Mouse (Mus musculus): ENCODE data around the gene Chst15. TPM values are rescaled to one million over a fixed set of nuclear protein-coding genes. Genes with fewer than 3 reads are reported as not detected.

The Chst15 gene
- total and polyA plus RNA-seq, 2 experiments from 2014 or later, result 12.8 to 19.3 TPM

DNA sequence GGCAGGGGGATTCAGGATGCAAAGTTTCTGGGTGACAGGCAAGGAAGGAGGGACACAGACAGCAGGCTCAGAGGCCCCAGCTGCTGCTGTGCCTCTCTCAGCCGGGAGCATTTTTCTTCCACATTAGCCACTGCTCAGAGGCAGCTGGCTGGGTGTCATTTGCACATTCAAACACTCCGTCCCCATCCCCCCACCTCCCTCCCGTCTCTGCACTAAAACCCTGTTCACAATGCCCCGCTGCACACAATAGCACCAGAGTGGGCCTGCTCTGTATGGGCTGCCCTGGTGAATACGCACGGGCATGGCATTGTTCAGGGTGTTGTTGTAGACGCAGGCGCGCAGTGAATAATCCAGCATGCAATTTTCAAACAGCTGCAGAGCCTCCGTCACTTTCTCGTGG lies 69.5 kb downstream of the Chst15 start:
- H3K27ac ChIP-seq (ENCODE audit: low read depth, low read length), result peak overlapping the region; percentile 51
- DNase-seq (peak; percentile 74), ATAC-seq (peak; percentile 93)
- 0 out of 2 replicates have a peak, but pooled peaks cover 2% of the 10 kb centered on the region for H3K36me3 ChIP-seq (ENCODE audit: insufficient read depth)
- no peaks in the 10 kb centered on the region for H3K9me3 ChIP-seq (ENCODE audit: low read length)
- no peak overlapping the region for H3K4me3 ChIP-seq (ENCODE audit: low read depth, low read length)
- no peaks in the 10 kb centered on the region for H3K27me3 ChIP-seq (ENCODE audit: insufficient read depth, low read length)
- no peak overlapping the region for H3K9ac ChIP-seq
- WGBS, result 7% methylated on average over 11 of the region's 11 CpGs
- TF ChIP-seq CTCF (IDR thresholded peaks at IDR 0.05; ENCODE audit: low read depth), result no peak
- H3K4me2 ChIP-seq (ENCODE audit: low read depth), result no peak overlapping the region
- peaks cover 12% of the 10 kb centered on the region; the same call in 1 of the 2 replicates for H3K4me1 ChIP-seq (ENCODE audit: insufficient read depth)

GRCm38 (mm10) chr7:132247091-132247490 lies 69.9 kb downstream of the Chst15 start:
- DNase-seq (no peak), ATAC-seq (no peak)
- Histone ChIP-seq H3K27ac (ENCODE audit: low read depth, low read length) (peak overlapping the region; percentile 51), H3K4me3 (ENCODE audit: low read depth, low read length) (no peak overlapping the region), H3K9me3 (ENCODE audit: low read length) (no peaks in the 10 kb centered on the region), H3K4me2 (ENCODE audit: low read depth) (no peak overlapping the region), H3K9ac (no peak overlapping the region), H3K36me3 (ENCODE audit: insufficient read depth) (0 out of 2 replicates have a peak, but pooled peaks cover 2% of the 10 kb centered on the region), H3K4me1 (ENCODE audit: insufficient read depth) (peaks cover 12% of the 10 kb centered on the region; the same call in 1 of the 2 replicates), H3K27me3 (ENCODE audit: insufficient read depth, low read length) (no peaks in the 10 kb centered on the region)
- WGBS, result 51% methylated on average over 5 of the region's 5 CpGs
- no peak for TF ChIP-seq CTCF (IDR thresholded peaks at IDR 0.05; ENCODE audit: low read depth)

DNA sequence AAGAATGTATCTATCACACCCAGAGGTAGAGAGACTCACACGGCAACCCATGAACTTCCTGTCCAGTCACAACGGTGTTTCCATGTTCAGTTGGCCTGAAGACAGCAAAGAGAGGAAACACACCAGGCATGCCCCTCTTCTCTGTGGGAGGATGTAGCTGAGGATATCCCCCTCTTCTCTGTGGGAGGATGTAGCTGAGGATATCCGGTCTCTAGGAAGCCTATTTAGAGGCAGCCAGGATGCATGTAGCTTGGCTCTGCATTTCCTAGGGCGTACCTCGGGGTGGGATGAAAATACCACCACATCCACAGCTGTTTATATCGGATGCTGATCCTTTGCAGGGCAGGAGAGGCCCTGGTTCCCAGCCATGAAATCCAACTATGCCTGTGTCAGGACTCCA lies 71.3 kb downstream of the Chst15 start:
- no peak for TF ChIP-seq CTCF (IDR thresholded peaks at IDR 0.05; ENCODE audit: low read depth)
- ATAC-seq (no peak), DNase-seq (no peak)
- Histone ChIP-seq H3K4me2 (ENCODE audit: low read depth) (no peak overlapping the region), H3K27ac (ENCODE audit: low read depth, low read length) (no peak overlapping the region), H3K27me3 (ENCODE audit: insufficient read depth, low read length) (no peaks in the 10 kb centered on the region), H3K4me1 (ENCODE audit: insufficient read depth) (peaks cover 12% of the 10 kb centered on the region; the same call in 1 of the 2 replicates), H3K4me3 (ENCODE audit: low read depth, low read length) (no peak overlapping the region), H3K9ac (no peak overlapping the region), H3K36me3 (ENCODE audit: insufficient read depth) (0 out of 2 replicates have a peak, but pooled peaks cover 2% of the 10 kb centered on the region), H3K9me3 (ENCODE audit: low read length) (no peaks in the 10 kb centered on the region)
- WGBS, result 95% methylated on average over 6 of the region's 6 CpGs

- WGBS, result 78% methylated on average over 14 of the region's 14 CpGs
- ATAC-seq (no peak), DNase-seq (no peak)
- no peak overlapping the region for H3K4me3 ChIP-seq (ENCODE audit: low read depth, low read length)
- no peaks in the 10 kb centered on the region for H3K27me3 ChIP-seq (ENCODE audit: insufficient read depth, low read length)
- 0 out of 2 replicates have a peak, but pooled peaks cover 2% of the 10 kb centered on the region for H3K36me3 ChIP-seq (ENCODE audit: insufficient read depth)
- no peak for TF ChIP-seq CTCF (IDR thresholded peaks at IDR 0.05; ENCODE audit: low read depth)
- H3K4me2 ChIP-seq (ENCODE audit: low read depth), result no peak overlapping the region
- no peak overlapping the region for H3K27ac ChIP-seq (ENCODE audit: low read depth, low read length)
- no peaks in the 10 kb centered on the region for H3K9me3 ChIP-seq (ENCODE audit: low read length)
- peaks cover 12% of the 10 kb centered on the region; the same call in 1 of the 2 replicates for H3K4me1 ChIP-seq (ENCODE audit: insufficient read depth)
- H3K9ac ChIP-seq, result no peak overlapping the region
Observed at GRCm38 (mm10) chr7:132244637-132245036, 72.4 kb downstream of the Chst15 start.

DNA sequence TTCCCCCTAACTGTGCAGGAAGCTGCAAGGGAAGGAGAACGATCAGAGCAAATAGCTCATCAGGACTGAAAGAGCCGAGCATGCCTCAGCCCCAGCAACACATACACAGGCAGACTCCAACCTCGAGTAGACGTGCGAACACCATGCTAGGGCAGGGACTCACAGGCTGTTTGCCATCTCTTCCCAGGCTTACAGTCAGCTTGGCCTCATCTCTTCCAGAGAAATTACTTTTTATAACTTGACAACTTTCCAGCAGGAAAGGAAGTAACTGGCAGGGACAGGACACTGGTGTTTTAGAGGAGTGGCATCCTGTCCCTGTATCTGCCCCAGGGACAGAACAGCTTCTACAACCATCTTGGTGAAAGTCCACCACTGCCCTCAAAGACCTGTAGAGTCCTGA lies 73.8 kb downstream of the Chst15 start:
- no peak for TF ChIP-seq CTCF (IDR thresholded peaks at IDR 0.05; ENCODE audit: low read depth)
- H3K9ac ChIP-seq, result no peak overlapping the region
- peak overlapping the region; percentile 9; the same call in 1 of the 2 replicates for H3K27ac ChIP-seq (ENCODE audit: low read depth, low read length)
- H3K27me3 ChIP-seq (ENCODE audit: insufficient read depth, low read length), result no peaks in the 10 kb centered on the region
- no peak overlapping the region for H3K4me3 ChIP-seq (ENCODE audit: low read depth, low read length)
- 76% methylated on average over 5 of the region's 5 CpGs for WGBS
- H3K4me1 ChIP-seq (ENCODE audit: insufficient read depth), result peaks cover 11% of the 10 kb centered on the region; the same call in 1 of the 2 replicates
- H3K36me3 ChIP-seq (ENCODE audit: insufficient read depth), result peaks cover 9% of the 10 kb centered on the region; the same call in 1 of the 2 replicates
- H3K9me3 ChIP-seq (ENCODE audit: low read length), result no peaks in the 10 kb centered on the region
- ATAC-seq (no peak), DNase-seq (no peak)
- no peak overlapping the region for H3K4me2 ChIP-seq (ENCODE audit: low read depth)

GRCm38 (mm10) chr7:132242617-132243141 lies 74.3 kb downstream of the Chst15 start:
- Histone ChIP-seq H3K27ac (ENCODE audit: low read depth, low read length) (no peak overlapping the region; the same call in 1 of the 2 replicates), H3K9me3 (ENCODE audit: low read length) (no peaks in the 10 kb centered on the region), H3K36me3 (ENCODE audit: insufficient read depth) (peaks cover 14% of the 10 kb centered on the region), H3K4me3 (ENCODE audit: low read depth, low read length) (no peak overlapping the region), H3K4me2 (ENCODE audit: low read depth) (no peak overlapping the region), H3K27me3 (ENCODE audit: insufficient read depth, low read length) (no peaks in the 10 kb centered on the region), H3K4me1 (ENCODE audit: insufficient read depth) (peaks cover 7% of the 10 kb centered on the region; the same call in 1 of the 2 replicates), H3K9ac (no peak overlapping the region)
- 68% methylated on average over 4 of the region's 4 CpGs for WGBS
- DNase-seq, result no peak
- TF ChIP-seq CTCF (IDR thresholded peaks at IDR 0.05; ENCODE audit: low read depth), result no peak
- ATAC-seq, result no peak

- WGBS, result 65% methylated on average over 3 of the region's 3 CpGs
- H3K4me3 ChIP-seq (ENCODE audit: low read depth, low read length), result no peak overlapping the region
- no peak overlapping the region for H3K27ac ChIP-seq (ENCODE audit: low read depth, low read length)
- no peak overlapping the region for H3K9ac ChIP-seq
- H3K36me3 ChIP-seq (ENCODE audit: insufficient read depth), result peaks cover 15% of the 10 kb centered on the region
- TF ChIP-seq CTCF (IDR thresholded peaks at IDR 0.05; ENCODE audit: low read depth), result no peak
- no peaks in the 10 kb centered on the region for H3K4me1 ChIP-seq (ENCODE audit: insufficient read depth)
- no peaks in the 10 kb centered on the region for H3K9me3 ChIP-seq (ENCODE audit: low read length)
- ATAC-seq, result no peak
- no peak overlapping the region for H3K4me2 ChIP-seq (ENCODE audit: low read depth)
- no peaks in the 10 kb centered on the region for H3K27me3 ChIP-seq (ENCODE audit: insufficient read depth, low read length)
- DNase-seq, result no peak
Observed at GRCm38 (mm10) chr7:132238921-132239320, 78.1 kb downstream of the Chst15 start.

All from forebrain, postnatal 0 days (tissue).